Mouse (Mus musculus) bone marrow macrophage, adult 2 months (primary cell): ENCODE results near the gene Acvrl1. TPM values are rescaled to one million over a fixed set of nuclear protein-coding genes. Genes with fewer than 3 reads are reported as not detected.

Experiments
- H3K27ac ChIP-seq: 2 replicates; pipeline ENCODE4 v1.5.1; 2012; ENCODE audit warnings: low read depth, low read length; ENCODE audit not compliant: insufficient read depth
- H3K4me1 ChIP-seq: 2 replicates; pipeline ENCODE4 v1.6.1; 2012; ENCODE audit warnings: low read length; ENCODE audit not compliant: control insufficient read depth, insufficient read depth
- H3K4me3 ChIP-seq: 2 replicates; pipeline ENCODE4 v1.5.1; 2012; ENCODE audit warnings: mild to moderate bottlenecking, low read length, moderate library complexity; ENCODE audit not compliant: insufficient read depth
- CTCF ChIP-seq: IDR thresholded peaks from 2 replicates; pipeline ENCODE4 v1.5.1; 2012; ENCODE audit warnings: low read depth, mild to moderate bottlenecking, low read length, moderate library complexity
- POLR2A ChIP-seq: IDR thresholded peaks from 2 replicates; pipeline ENCODE4 v1.6.1; 2012; ENCODE audit warnings: mild to moderate bottlenecking, low read depth, low read length, borderline replicate concordance
- polyA plus RNA-seq: library from polyadenylated mRNA; stranded (reverse); fragments of >200 nt; gene quantifications from 2 replicates; pipeline ENCODE4 v1.2.4, GENCODE M21; 2012; ENCODE audit not compliant: missing spikeins, insufficient read depth, insufficient read length

Gene Acvrl1
- polyA plus RNA-seq, 1 experiment = 29.8 TPM

- TF ChIP-seq POLR2A (no peak), CTCF (no peak)
- Histone ChIP-seq H3K4me3 (no peak overlapping the region), H3K4me1 (peaks cover 53% of the 10 kb centered on the region), H3K27ac (no peak overlapping the region)
These were observed 57.2 kb downstream of the Acvrl1 start for GRCm38 (mm10) chr15:101185549-101185948.

- TF ChIP-seq CTCF (no peak; the same call in 1 of the 2 replicates), POLR2A (no peak)
- Histone ChIP-seq H3K27ac (no peak overlapping the region), H3K4me1 (peaks cover 63% of the 10 kb centered on the region)
These were observed 59.6 kb downstream of the Acvrl1 start for GRCm38 (mm10) chr15:101187907-101188306.

GRCm38 (mm10) chr15:101189981-101190761, 61.8 kb downstream of the Acvrl1 start:
- Histone ChIP-seq H3K27ac (peak overlapping the region; percentile 90), H3K4me1 (peaks cover 68% of the 10 kb centered on the region), H3K4me3 (no peak overlapping the region)
- TF ChIP-seq CTCF = no peak
- no peak for TF ChIP-seq POLR2A

More at GRCm38 (mm10) chr15:101187907-101188306, 59.6 kb downstream of the Acvrl1 start:
- H3K4me3 ChIP-seq = 0 out of 2 replicates have a peak overlapping the region, but pooled peaks have one; percentile 7

- peaks cover 74% of the 10 kb centered on the region for H3K4me1 ChIP-seq
- no peak overlapping the region for H3K4me3 ChIP-seq
- TF ChIP-seq POLR2A = no peak
- TF ChIP-seq CTCF = no peak
- H3K27ac ChIP-seq = peak overlapping the region; percentile 90
These were observed 62.4 kb downstream of the Acvrl1 start for GRCm38 (mm10) chr15:101190762-101191150.

GRCm38 (mm10) chr15:101191459-101192259, 63.3 kb downstream of the Acvrl1 start:
- H3K27ac ChIP-seq = peak overlapping the region; percentile 90
- H3K4me1 ChIP-seq = peaks cover 74% of the 10 kb centered on the region
- TF ChIP-seq CTCF (no peak), POLR2A (no peak)
- H3K4me3 ChIP-seq = 0 out of 2 replicates have a peak overlapping the region, but pooled peaks have one; percentile 2

- peaks cover 68% of the 10 kb centered on the region for H3K4me1 ChIP-seq
- no peak overlapping the region for H3K4me3 ChIP-seq
- TF ChIP-seq CTCF (no peak), POLR2A (no peak)
- H3K27ac ChIP-seq = no peak overlapping the region
These were observed 63.9 kb downstream of the Acvrl1 start for GRCm38 (mm10) chr15:101192260-101192640.

GRCm38 (mm10) chr15:101192651-101193050, 64.3 kb downstream of the Acvrl1 start:
- Histone ChIP-seq H3K4me3 (no peak overlapping the region), H3K27ac (no peak overlapping the region), H3K4me1 (peaks cover 64% of the 10 kb centered on the region)
- TF ChIP-seq CTCF (no peak), POLR2A (no peak)

GRCm38 (mm10) chr15:101193971-101194370, 65.6 kb downstream of the Acvrl1 start:
- Histone ChIP-seq H3K4me1 (peaks cover 52% of the 10 kb centered on the region), H3K4me3 (no peak overlapping the region), H3K27ac (no peak overlapping the region)
- TF ChIP-seq POLR2A (no peak), CTCF (no peak)

Other genes with a start within 250 kb of the Acvrl1 start
- gene Gm47841, start 81.1 kb upstream of the Acvrl1 start, polyA plus RNA-seq = not detected in 2 replicates
- 2.8 and 2.9 TPM in 2 replicates for gene Fignl2, start 50.0 kb upstream of the Acvrl1 start, polyA plus RNA-seq
- gene Ankrd33, start 12.8 kb upstream of the Acvrl1 start, polyA plus RNA-seq = not detected in 2 replicates
- 20.2 and 22.3 TPM in 2 replicates for gene Acvr1b, start 45.5 kb downstream of the Acvrl1 start, polyA plus RNA-seq
- 0.40 TPM in 1 of 2 replicates, not detected in the other for gene Grasp, start 95.7 kb downstream of the Acvrl1 start, polyA plus RNA-seq
- 8.8 and 8.9 TPM in 2 replicates for gene Nr4a1, start 125.7 kb downstream of the Acvrl1 start, polyA plus RNA-seq
- gene Atg101, start 155.8 kb downstream of the Acvrl1 start, polyA plus RNA-seq = 36.4 and 39.1 TPM in 2 replicates
- gene 6030408B16Rik, start 164.7 kb downstream of the Acvrl1 start, polyA plus RNA-seq = not detected in 2 replicates
- 14.8 and 15.6 TPM in 2 replicates for gene Krt80, start 241.6 kb downstream of the Acvrl1 start, polyA plus RNA-seq